18 mouse cellular contexts compared by ENCODE assay signal in genomic region chr10:84414981-84415700, GRCm38 (mm10). TPM values are rescaled to one million over a fixed set of nuclear protein-coding genes. Genes with fewer than 3 reads are reported as not detected.
DNase-seq lines count a peak whose midpoint lies in the region; ATAC-seq and TF ChIP-seq lines count a peak whose summit lies in the region.
"Had no signal": no experiment of that assay in that cellular context is flagged by ENCODE, and none has a peak within 500 bp of the region (broad histone marks: within the 10 kb centered on the region; RNA-seq: fewer than 3 reads in every experiment).

No protein-coding gene starts in this region.

- peak overlapping the region; percentile 80 for H3K27ac ChIP-seq in forebrain, embryonic 14.5 days (ENCODE audit: low read depth, low read length)
- no peak overlapping the region for H3K27ac ChIP-seq in forebrain, postnatal 0 days (ENCODE audit: low read depth, low read length)
- H3K27ac ChIP-seq in left cerebral cortex, adult 2 months = peak overlapping the region; percentile 89
- peak overlapping the region; percentile 86 for H3K27ac ChIP-seq in forebrain, embryonic 15.5 days (replicated peaks)
- H3K27ac ChIP-seq: embryonic facial prominence, embryonic 15.5 days; hindbrain, embryonic 15.5 days; limb, embryonic 13.5 days; liver, embryonic 13.5 days; neural tube, embryonic 12.5 days had no signal

- DNase-seq in forebrain, embryonic 14.5 days (ENCODE audit: low spot score) = peak; percentile 73
- DNase-seq in forebrain, postnatal 0 days = no peak
- no peak for DNase-seq in left cerebral cortex, adult 2 months (ENCODE audit: extremely low spot score in 1 of 2, low spot score in 2 of 2)
- DNase-seq in left cerebral cortex, adult 18-20 months (ENCODE audit: low spot score in 2 of 2) = no peak
- DNase-seq in cerebellum, postnatal 10 days = peak; percentile 76 to 81
- DNase-seq in urinary bladder, postnatal 14 days (ENCODE audit: low spot score) = no peak
- DNase-seq: heart, postnatal 4 days; kidney, adult 11 months; kidney, postnatal 25 days; layer of hippocampus, adult 9-11 months; liver, embryonic 13.5 days; lung, embryonic 14.5 days; lung, postnatal 4 days had no signal

- 52% methylated on average over 8 of the region's 8 CpGs for WGBS in forebrain, embryonic 14.5 days
- WGBS in forebrain, postnatal 0 days = 61% methylated on average over 8 of the region's 8 CpGs
- WGBS in forebrain, embryonic 15.5 days = 59% methylated on average over 8 of the region's 8 CpGs

- no peaks in the 10 kb centered on the region for H3K27me3 ChIP-seq in forebrain, embryonic 14.5 days (replicated peaks; ENCODE audit: control insufficient read depth, insufficient read depth, low read length)
- H3K27me3 ChIP-seq in forebrain, postnatal 0 days (ENCODE audit: insufficient read depth, low read length) = no peaks in the 10 kb centered on the region
- H3K27me3 ChIP-seq in forebrain, embryonic 15.5 days = no peaks in the 10 kb centered on the region
- H3K27me3 ChIP-seq: embryonic facial prominence, embryonic 15.5 days; hindbrain, embryonic 15.5 days; limb, embryonic 13.5 days; liver, embryonic 13.5 days; neural tube, embryonic 12.5 days had no signal

- peak; percentile 73 for ATAC-seq in forebrain, embryonic 14.5 days
- ATAC-seq in forebrain, postnatal 0 days = no peak
- ATAC-seq in forebrain, embryonic 15.5 days (replicated peaks) = peak; percentile 36

- intact Hi-C loops in left cerebral cortex, adult 2 months (cut with DNase I) = no loop called here

- no peak overlapping the region for H3K9ac ChIP-seq in forebrain, embryonic 14.5 days (ENCODE audit: low read length)
- no peak overlapping the region for H3K9ac ChIP-seq in forebrain, postnatal 0 days
- no peak overlapping the region for H3K9ac ChIP-seq in forebrain, embryonic 15.5 days (replicated peaks)
- H3K9ac ChIP-seq: embryonic facial prominence, embryonic 15.5 days; hindbrain, embryonic 15.5 days; limb, embryonic 13.5 days; liver, embryonic 13.5 days; lung, embryonic 14.5 days; neural tube, embryonic 12.5 days had no signal

- no peaks in the 10 kb centered on the region for H3K36me3 ChIP-seq in forebrain, embryonic 14.5 days (ENCODE audit: control insufficient read depth, insufficient read depth, low read length)
- peaks cover 2% of the 10 kb centered on the region; the same call in 1 of the 2 replicates for H3K36me3 ChIP-seq in forebrain, postnatal 0 days (ENCODE audit: insufficient read depth)
- H3K36me3 ChIP-seq in forebrain, embryonic 15.5 days = peaks cover 2% of the 10 kb centered on the region; the same call in 1 of the 2 replicates
- H3K36me3 ChIP-seq: hindbrain, embryonic 15.5 days; liver, embryonic 13.5 days had no signal

- no peak overlapping the region for H3K4me3 ChIP-seq in forebrain, embryonic 14.5 days (ENCODE audit: low read depth, low read length)
- no peak overlapping the region for H3K4me3 ChIP-seq in forebrain, postnatal 0 days (ENCODE audit: low read depth, low read length)
- H3K4me3 ChIP-seq in left cerebral cortex, adult 2 months = no peak overlapping the region
- no peak overlapping the region for H3K4me3 ChIP-seq in forebrain, embryonic 15.5 days
- H3K4me3 ChIP-seq: embryonic facial prominence, embryonic 15.5 days; hindbrain, embryonic 15.5 days; limb, embryonic 13.5 days; liver, embryonic 13.5 days; neural tube, embryonic 12.5 days had no signal

- H3K9me3 ChIP-seq in forebrain, embryonic 14.5 days (replicated peaks; ENCODE audit: control insufficient read depth, low read length) = no peaks in the 10 kb centered on the region
- H3K9me3 ChIP-seq in forebrain, postnatal 0 days (ENCODE audit: low read length) = no peaks in the 10 kb centered on the region
- no peaks in the 10 kb centered on the region for H3K9me3 ChIP-seq in forebrain, embryonic 15.5 days
- H3K9me3 ChIP-seq: embryonic facial prominence, embryonic 15.5 days; hindbrain, embryonic 15.5 days; limb, embryonic 13.5 days; liver, embryonic 13.5 days; neural tube, embryonic 12.5 days had no signal

- no peak for TF ChIP-seq CTCF in forebrain, postnatal 0 days (IDR thresholded peaks at IDR 0.05; ENCODE audit: low read depth)
- no peak for TF ChIP-seq CTCF in left cerebral cortex, adult 2 months (IDR thresholded peaks at IDR 0.05)

- peaks cover 26% of the 10 kb centered on the region for H3K4me1 ChIP-seq in forebrain, embryonic 14.5 days (ENCODE audit: control insufficient read depth, insufficient read depth, low read length)
- H3K4me1 ChIP-seq in forebrain, postnatal 0 days (ENCODE audit: insufficient read depth) = peaks cover 31% of the 10 kb centered on the region
- peaks cover 66% of the 10 kb centered on the region for H3K4me1 ChIP-seq in forebrain, embryonic 15.5 days
- H3K4me1 ChIP-seq: liver, embryonic 13.5 days; neural tube, embryonic 12.5 days had no signal

- H3K4me2 ChIP-seq in forebrain, embryonic 14.5 days (ENCODE audit: low read length) = no peak overlapping the region
- H3K4me2 ChIP-seq in forebrain, postnatal 0 days (ENCODE audit: low read depth) = no peak overlapping the region
- H3K4me2 ChIP-seq in forebrain, embryonic 15.5 days (replicated peaks) = no peak overlapping the region
- H3K4me2 ChIP-seq: embryonic facial prominence, embryonic 15.5 days; hindbrain, embryonic 15.5 days; limb, embryonic 13.5 days; liver, embryonic 13.5 days; lung, embryonic 14.5 days; neural tube, embryonic 12.5 days had no signal

RNA-seq across cellular contexts. Expression of gene Nuak1, which starts 25.3 kb away (rescaled TPM):
- 12.6 and 12.9 TPM in 2 replicates for polyA plus RNA-seq in forebrain, embryonic 14.5 days (2014; fragmentation: Nextera tagmentation; extraction: Ambion mirVana)
- total RNA-seq in forebrain, postnatal 0 days (2014; rRNA removed) = 25.9 and 28.7 TPM in 2 replicates
- polyA plus RNA-seq in forebrain, postnatal 0 days (2015; fragmentation: Nextera tagmentation; extraction: Ambion mirVana) = 3.7 and 4.0 TPM in 2 replicates
- total RNA-seq in left cerebral cortex, adult 2 months (2021) = 10 to 100 TPM; 72.9 to 87.5 TPM
- 10 to 100 TPM; 87.8 to 89.7 TPM for total RNA-seq in left cerebral cortex, adult 18-20 months (2021)
- polyA plus RNA-seq in forebrain, embryonic 15.5 days (2015; fragmentation: Nextera tagmentation; extraction: Ambion mirVana) = 11.6 and 12.6 TPM in 2 replicates

Comparison
In these comparisons a context has a peak if more than half of its experiments do, and no peak if none do; other contexts are left out.
1. DNase-seq: peak in forebrain, embryonic 14.5 days (single experiment) and cerebellum, postnatal 10 days (2 of 2); none in forebrain, postnatal 0 days (single experiment), left cerebral cortex, adult 2 months (0 of 2), left cerebral cortex, adult 18-20 months (0 of 2) and urinary bladder, postnatal 14 days (single experiment).